Mouse (Mus musculus) erythroblast, embryonic 14.5 days (primary cell): Measurements from ENCODE around the gene F3.

Experiments used
- GATA1 ChIP-seq: IDR thresholded peaks from 2 replicates; pipeline ENCODE4 v1.6.1; 2012; ENCODE audit warnings: low read length, inconsistent platforms, mixed read lengths
- TAL1 ChIP-seq: IDR thresholded peaks from 3 replicates; pipeline ENCODE4 v1.6.1; 2012; ENCODE audit warnings: low read length, inconsistent platforms, mixed read lengths

GRCm38 (mm10) chr3:121680187-121680586, 43.1 kb upstream of the F3 start:
- no peak for TF ChIP-seq TAL1
- TF ChIP-seq GATA1, result no peak
